Mouse (Mus musculus) heart, postnatal 25 days (tissue): ENCODE data around the gene Uqcr11. TPM values are rescaled to one million over a fixed set of nuclear protein-coding genes. Genes with fewer than 3 reads are reported as not detected.

Experiments
- DNase-seq: peaks from one replicate; pipeline ENCODE4 v3.0.0; 2022; ENCODE audit warnings: low spot score
- intact Hi-C: fragments of 180-260 bp; cut with DNase I; formaldehyde crosslinking; loops from one replicate; pipeline ENCODE4 v1.15.1; 2025
- microRNA-seq: library from miRNA; unstranded; fragments of <30 nt; microRNA quantifications from one replicate; pipeline ENCODE4 v1.2.0, GENCODE M21; 2022
- total RNA-seq, 2 experiments: library from RNA; stranded (reverse); gene quantifications; 2 replicates each; pipeline ENCODE4 v1.2.3; 2021

Gene Uqcr11
- total RNA-seq, 2 experiments from 2014 or later: 1,983 to 2,045 TPM

DNA sequence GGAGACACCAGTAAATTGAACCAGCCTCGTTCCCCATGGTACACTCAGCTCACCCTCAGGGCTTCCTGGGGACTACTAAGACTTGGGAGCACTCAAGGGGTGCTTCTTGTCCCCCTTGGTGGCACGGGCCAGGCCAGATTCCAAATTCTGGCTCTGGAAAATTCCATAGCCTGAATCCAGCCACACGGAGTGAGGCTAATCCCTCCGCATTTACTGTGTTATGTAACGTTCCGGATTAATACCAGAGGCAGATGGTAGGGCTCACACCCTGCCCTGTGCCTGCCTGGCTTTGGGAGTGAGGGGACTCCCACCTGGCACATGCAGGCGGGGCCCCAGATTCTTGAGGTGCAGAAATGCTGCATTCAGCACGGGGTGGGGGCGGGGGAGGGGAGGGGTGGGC lies 51.2 kb downstream of the Uqcr11 start:
- intact Hi-C loops: no loop called here
- no peak for DNase-seq

Small RNA genes within 50 kb of the gene (microRNA-seq; reads per million reads assigned to microRNA genes)
- not detected for gene Gm22721

Other genes starting within 250 kb of the Uqcr11 start
- gene Cirbp, start 240.8 kb downstream of the Uqcr11 start, total RNA-seq: 10 to 100 TPM; 31.7 to 43.1 TPM
- 1 to 10 TPM; 4.2 to 5.2 TPM for gene 1600002K03Rik, start 233.9 kb downstream of the Uqcr11 start, total RNA-seq
- 1 to 10 TPM in 1 of 2 experiments, under 1 TPM in 1; 0.91 to 1.1 TPM for gene Efna2, start 227.3 kb downstream of the Uqcr11 start, total RNA-seq
- 10 to 100 TPM; 15.3 to 16.7 TPM for gene Mum1, start 180.4 kb downstream of the Uqcr11 start, total RNA-seq
- 100 to 1,000 TPM; 957 to 967 TPM for gene Ndufs7, start 157.7 kb downstream of the Uqcr11 start, total RNA-seq
- 1 to 10 TPM; 9.0 to 9.3 TPM for gene Gamt, start 145.8 kb downstream of the Uqcr11 start, total RNA-seq
- 10 to 100 TPM; 55.0 to 69.6 TPM for gene Dazap1, start 145.3 kb downstream of the Uqcr11 start, total RNA-seq
- 100 to 1,000 TPM; 703 to 732 TPM for gene Rps15, start 114.4 kb downstream of the Uqcr11 start, total RNA-seq
- 1 to 10 TPM; 3.4 to 4.0 TPM for gene Apc2, start 110.9 kb downstream of the Uqcr11 start, total RNA-seq
- gene 2310011J03Rik, start 86.3 kb downstream of the Uqcr11 start, total RNA-seq: 10 to 100 TPM; 11.4 to 13.8 TPM
- 1 to 10 TPM; 1.3 to 1.6 TPM for gene Pcsk4, start 77.3 kb downstream of the Uqcr11 start, total RNA-seq
- gene Reep6, start 76.9 kb downstream of the Uqcr11 start, total RNA-seq: 1 to 10 TPM; 1.9 to 2.1 TPM
- 10 to 100 TPM; 68.4 to 71.7 TPM for gene Adamtsl5, start 58.4 kb downstream of the Uqcr11 start, total RNA-seq
- gene Plk5, start 50.4 kb downstream of the Uqcr11 start, total RNA-seq: under 1 TPM; 0.18 to 0.36 TPM
- gene Mex3d, start 19.2 kb downstream of the Uqcr11 start, total RNA-seq: 1 to 10 TPM; 7.5 to 8.8 TPM
- gene Mbd3, start 7.3 kb downstream of the Uqcr11 start, total RNA-seq: 10 to 100 TPM; 85.2 to 88.9 TPM
- 10 to 100 TPM; 20.3 to 20.9 TPM for gene Tcf3, start 26.8 kb upstream of the Uqcr11 start, total RNA-seq
- gene Onecut3, start 88.0 kb upstream of the Uqcr11 start, total RNA-seq: under 1 TPM in 1 of 2 experiments, not detected in 1; 0.05 TPM
- not detected for gene Atp8b3, start 132.3 kb upstream of the Uqcr11 start, total RNA-seq
- 10 to 100 TPM; 11.1 to 12.2 TPM for gene Rexo1, start 154.7 kb upstream of the Uqcr11 start, total RNA-seq
- 1 to 10 TPM; 3.0 to 4.5 TPM for gene Klf16, start 170.5 kb upstream of the Uqcr11 start, total RNA-seq
- gene Abhd17a, start 183.5 kb upstream of the Uqcr11 start, total RNA-seq: 10 to 100 TPM; 50.1 to 51.1 TPM
- gene Scamp4, start 196.0 kb upstream of the Uqcr11 start, total RNA-seq: 10 to 100 TPM; 21.0 to 21.7 TPM
- gene Adat3, start 196.1 kb upstream of the Uqcr11 start, total RNA-seq: 1 to 10 TPM in 1 of 2 experiments, under 1 TPM in 1; 0.84 to 1.2 TPM
- gene Gm49322, start 199.2 kb upstream of the Uqcr11 start, total RNA-seq: under 1 TPM; 0.52 to 0.59 TPM
- 100 to 1,000 TPM; 116 TPM for gene Csnk1g2, start 216.0 kb upstream of the Uqcr11 start, total RNA-seq